Comparison of ENCODE assay signal across 17 mouse cellular contexts in the genomic region with DNA sequence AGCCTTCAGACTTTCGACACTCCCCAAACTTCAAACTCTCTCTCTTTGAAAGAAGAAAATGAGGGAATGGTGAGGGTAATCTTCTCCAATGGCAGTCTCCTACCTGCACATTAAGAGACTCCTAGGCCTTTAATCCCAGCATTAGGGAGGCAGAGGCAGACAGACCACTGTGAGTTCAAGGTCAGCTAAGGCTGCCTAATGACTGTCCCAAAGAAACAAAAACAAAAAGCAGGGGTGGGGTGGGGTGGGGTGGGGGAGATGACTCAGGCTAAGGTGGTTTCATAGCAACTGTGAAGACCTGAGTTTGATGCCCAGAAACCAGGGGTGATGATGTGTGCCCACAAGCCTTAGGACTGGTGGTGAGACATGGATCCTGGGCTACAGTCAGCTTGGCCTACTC. TPM values are rescaled to one million over a fixed set of nuclear protein-coding genes. Genes with fewer than 3 reads are reported as not detected.
DNase-seq lines count a peak whose midpoint lies in the region; ATAC-seq and TF ChIP-seq lines count a peak whose summit lies in the region.
"Had no signal": no experiment of that assay in that cellular context is flagged by ENCODE, and none has a peak within 500 bp of the region (broad histone marks: within the 10 kb centered on the region; RNA-seq: fewer than 3 reads in every experiment).

No protein-coding gene starts in this region.

- no peaks in the 10 kb centered on the region for H3K36me3 ChIP-seq in forebrain, embryonic 13.5 days (ENCODE audit: poor library complexity, severe bottlenecking)
- H3K36me3 ChIP-seq in forebrain, embryonic 12.5 days (replicated peaks) = no peaks in the 10 kb centered on the region
- H3K36me3 ChIP-seq in midbrain, embryonic 10.5 days = no peaks in the 10 kb centered on the region
- H3K36me3 ChIP-seq in midbrain, embryonic 11.5 days (ENCODE audit: control insufficient read depth, insufficient read depth, low read length) = no peaks in the 10 kb centered on the region
- H3K36me3 ChIP-seq in midbrain, embryonic 12.5 days = no peaks in the 10 kb centered on the region
- H3K36me3 ChIP-seq: embryonic facial prominence, embryonic 13.5 days; liver, embryonic 15.5 days had no signal

- intact Hi-C loops in gastrocnemius, adult 2 months (cut with DNase I) = no loop called here

- no peak overlapping the region for H3K4me3 ChIP-seq in forebrain, embryonic 13.5 days
- H3K4me3 ChIP-seq in forebrain, embryonic 12.5 days (replicated peaks) = no peak overlapping the region
- no peak overlapping the region for H3K4me3 ChIP-seq in midbrain, embryonic 10.5 days
- no peak overlapping the region for H3K4me3 ChIP-seq in midbrain, embryonic 11.5 days (ENCODE audit: low read depth, low read length)
- H3K4me3 ChIP-seq in midbrain, embryonic 12.5 days = no peak overlapping the region
- H3K4me3 ChIP-seq in gastrocnemius, adult 2 months = no peak overlapping the region
- H3K4me3 ChIP-seq: embryonic facial prominence, embryonic 13.5 days; liver, embryonic 15.5 days; myocyte had no signal

- 0 out of 2 replicates have a peak overlapping the region, but pooled peaks have one; percentile 26 for H3K9ac ChIP-seq in forebrain, embryonic 13.5 days
- H3K9ac ChIP-seq in forebrain, embryonic 12.5 days = no peak overlapping the region
- H3K9ac ChIP-seq in midbrain, embryonic 11.5 days (ENCODE audit: low read length) = no peak overlapping the region
- H3K9ac ChIP-seq in midbrain, embryonic 12.5 days (replicated peaks) = no peak overlapping the region
- H3K9ac ChIP-seq: embryonic facial prominence, embryonic 13.5 days; liver, embryonic 15.5 days had no signal

- TF ChIP-seq CTCF in gastrocnemius, adult 2 months (IDR thresholded peaks at IDR 0.05) = no peak

- DNase-seq in midbrain, embryonic 10.5 days (ENCODE audit: low spot score) = no peak
- DNase-seq in midbrain, embryonic 11.5 days (ENCODE audit: low spot score, missing footprints) = no peak
- no peak for DNase-seq in gastrocnemius, adult 2 months
- no peak for DNase-seq in kidney, adult 11 months
- no peak for DNase-seq in gastrocnemius, adult 18-20 months (ENCODE audit: low spot score)
- DNase-seq: adrenal gland, postnatal 14 days; cerebellum, adult 2 months; heart, postnatal 4 days had no signal

- H3K4me1 ChIP-seq in forebrain, embryonic 13.5 days = peaks cover 36% of the 10 kb centered on the region
- peaks cover 33% of the 10 kb centered on the region for H3K4me1 ChIP-seq in forebrain, embryonic 12.5 days
- peaks cover 45% of the 10 kb centered on the region for H3K4me1 ChIP-seq in midbrain, embryonic 10.5 days
- H3K4me1 ChIP-seq in midbrain, embryonic 11.5 days (ENCODE audit: control insufficient read depth, insufficient read depth, low read length) = peaks cover 11% of the 10 kb centered on the region
- peaks cover 29% of the 10 kb centered on the region for H3K4me1 ChIP-seq in midbrain, embryonic 12.5 days

- no peak for ATAC-seq in forebrain, embryonic 13.5 days
- no peak for ATAC-seq in forebrain, embryonic 12.5 days (ENCODE audit: low FRiP score)
- ATAC-seq in midbrain, embryonic 11.5 days (ENCODE audit: low FRiP score) = no peak
- ATAC-seq in midbrain, embryonic 12.5 days (ENCODE audit: low FRiP score, low read depth) = no peak
- ATAC-seq: intestine, postnatal 0 days; lung, postnatal 0 days had no signal

- H3K27ac ChIP-seq in forebrain, embryonic 13.5 days = no peak overlapping the region
- no peak overlapping the region for H3K27ac ChIP-seq in forebrain, embryonic 12.5 days
- peak overlapping the region; percentile 38; the same call in 1 of the 2 replicates for H3K27ac ChIP-seq in midbrain, embryonic 10.5 days (replicated peaks)
- H3K27ac ChIP-seq in midbrain, embryonic 11.5 days (ENCODE audit: low read depth, low read length) = no peak overlapping the region
- H3K27ac ChIP-seq in midbrain, embryonic 12.5 days (replicated peaks) = 0 out of 2 replicates have a peak overlapping the region, but pooled peaks have one; percentile 39
- H3K27ac ChIP-seq in gastrocnemius, adult 2 months = no peak overlapping the region
- H3K27ac ChIP-seq: embryonic facial prominence, embryonic 13.5 days; kidney, postnatal 0 days; liver, embryonic 15.5 days had no signal

- no peak overlapping the region for H3K4me2 ChIP-seq in forebrain, embryonic 13.5 days
- H3K4me2 ChIP-seq in forebrain, embryonic 12.5 days = no peak overlapping the region
- no peak overlapping the region for H3K4me2 ChIP-seq in midbrain, embryonic 11.5 days
- no peak overlapping the region for H3K4me2 ChIP-seq in midbrain, embryonic 12.5 days (replicated peaks)
- H3K4me2 ChIP-seq: embryonic facial prominence, embryonic 13.5 days; liver, embryonic 15.5 days had no signal

- no peaks in the 10 kb centered on the region for H3K9me3 ChIP-seq in forebrain, embryonic 13.5 days (replicated peaks)
- H3K9me3 ChIP-seq in forebrain, embryonic 12.5 days = no peaks in the 10 kb centered on the region
- H3K9me3 ChIP-seq in midbrain, embryonic 10.5 days (replicated peaks) = 0 out of 2 replicates have a peak, but pooled peaks cover 5% of the 10 kb centered on the region
- no peaks in the 10 kb centered on the region for H3K9me3 ChIP-seq in midbrain, embryonic 11.5 days (ENCODE audit: control insufficient read depth, low read length)
- no peaks in the 10 kb centered on the region for H3K9me3 ChIP-seq in midbrain, embryonic 12.5 days
- H3K9me3 ChIP-seq: embryonic facial prominence, embryonic 13.5 days; liver, embryonic 15.5 days had no signal

- no peaks in the 10 kb centered on the region for H3K27me3 ChIP-seq in forebrain, embryonic 13.5 days
- H3K27me3 ChIP-seq in forebrain, embryonic 12.5 days = no peaks in the 10 kb centered on the region
- peaks cover 23% of the 10 kb centered on the region for H3K27me3 ChIP-seq in midbrain, embryonic 10.5 days (ENCODE audit: low read depth, poor library complexity, severe bottlenecking)
- H3K27me3 ChIP-seq in midbrain, embryonic 11.5 days (ENCODE audit: control insufficient read depth, insufficient read depth, low read length) = no peaks in the 10 kb centered on the region
- H3K27me3 ChIP-seq in midbrain, embryonic 12.5 days = no peaks in the 10 kb centered on the region

- WGBS in forebrain, embryonic 13.5 days = 73% methylated on average over 1 of the region's 1 CpGs
- 83% methylated on average over 1 of the region's 1 CpGs for WGBS in forebrain, embryonic 12.5 days
- WGBS in midbrain, embryonic 10.5 days = 67% methylated on average over 1 of the region's 1 CpGs
- 75% methylated on average over 1 of the region's 1 CpGs for WGBS in midbrain, embryonic 11.5 days
- 75% methylated on average over 1 of the region's 1 CpGs for WGBS in midbrain, embryonic 12.5 days

RNA-seq across cellular contexts. Expression of a gene that starts 22.6 kb away (rescaled TPM):
- polyA plus RNA-seq in forebrain, embryonic 13.5 days (2015; fragmentation: Nextera tagmentation; extraction: Ambion mirVana) = 6,579 and 6,954 TPM in 2 replicates
- polyA plus RNA-seq in forebrain, embryonic 12.5 days (2016; fragmentation: Nextera tagmentation; extraction: Ambion mirVana) = 4,517 and 4,745 TPM in 2 replicates
- 2,607 and 3,209 TPM in 2 replicates for polyA plus RNA-seq in midbrain, embryonic 10.5 days (2016; fragmentation: Nextera tagmentation; extraction: Ambion mirVana)
- polyA plus RNA-seq in midbrain, embryonic 11.5 days (2014; fragmentation: Nextera tagmentation; extraction: Ambion mirVana) = 4,454 and 4,703 TPM in 2 replicates
- polyA plus RNA-seq in midbrain, embryonic 12.5 days (2016; fragmentation: Nextera tagmentation; extraction: Ambion mirVana) = 4,918 and 5,057 TPM in 2 replicates
- 1 to 10 TPM; 3.0 to 3.8 TPM for total RNA-seq in gastrocnemius, adult 2 months (2021)
- total RNA-seq in gastrocnemius, adult 18-20 months (2021) = 1 to 10 TPM; 2.5 to 3.5 TPM

RNA-seq across cellular contexts. Expression of a gene that starts 49.4 kb away (rescaled TPM):
- polyA plus RNA-seq in forebrain, embryonic 13.5 days (2015; fragmentation: Nextera tagmentation; extraction: Ambion mirVana) = 6.3 and 6.5 TPM in 2 replicates
- polyA plus RNA-seq in forebrain, embryonic 12.5 days (2016; fragmentation: Nextera tagmentation; extraction: Ambion mirVana) = 7.2 and 8.3 TPM in 2 replicates
- polyA plus RNA-seq in midbrain, embryonic 10.5 days (2016; fragmentation: Nextera tagmentation; extraction: Ambion mirVana) = 7.2 and 8.9 TPM in 2 replicates
- 8.8 and 10.0 TPM in 2 replicates for polyA plus RNA-seq in midbrain, embryonic 11.5 days (2014; fragmentation: Nextera tagmentation; extraction: Ambion mirVana)
- 7.2 and 9.2 TPM in 2 replicates for polyA plus RNA-seq in midbrain, embryonic 12.5 days (2016; fragmentation: Nextera tagmentation; extraction: Ambion mirVana)
- 1 to 10 TPM; 2.6 to 4.0 TPM for total RNA-seq in gastrocnemius, adult 2 months (2021)
- total RNA-seq in gastrocnemius, adult 18-20 months (2021) = 1 to 10 TPM; 2.5 to 2.6 TPM

RNA-seq across cellular contexts. Expression of a gene that starts 51.0 kb away (rescaled TPM):
- 5.5 and 6.0 TPM in 2 replicates for polyA plus RNA-seq in forebrain, embryonic 13.5 days (2015; fragmentation: Nextera tagmentation; extraction: Ambion mirVana)
- 3.8 and 4.9 TPM in 2 replicates for polyA plus RNA-seq in forebrain, embryonic 12.5 days (2016; fragmentation: Nextera tagmentation; extraction: Ambion mirVana)
- polyA plus RNA-seq in midbrain, embryonic 10.5 days (2016; fragmentation: Nextera tagmentation; extraction: Ambion mirVana) = 3.5 and 3.6 TPM in 2 replicates
- polyA plus RNA-seq in midbrain, embryonic 11.5 days (2014; fragmentation: Nextera tagmentation; extraction: Ambion mirVana) = 1.3 and 1.4 TPM in 2 replicates
- polyA plus RNA-seq in midbrain, embryonic 12.5 days (2016; fragmentation: Nextera tagmentation; extraction: Ambion mirVana) = 4.8 and 6.4 TPM in 2 replicates
- 1 to 10 TPM; 1.7 to 2.3 TPM for total RNA-seq in gastrocnemius, adult 2 months (2021)
- 1 to 10 TPM; 2.9 to 4.4 TPM for total RNA-seq in gastrocnemius, adult 18-20 months (2021)

Comparison
In these comparisons a context has a peak if more than half of its experiments do, and no peak if none do; other contexts are left out.
1. H3K27ac ChIP-seq: peak in midbrain, embryonic 10.5 days (single experiment) and midbrain, embryonic 12.5 days (single experiment); none in forebrain, embryonic 13.5 days (single experiment), forebrain, embryonic 12.5 days (single experiment), midbrain, embryonic 11.5 days (single experiment) and gastrocnemius, adult 2 months (single experiment).